Comparison of ENCODE assay signal across 13 mouse cellular contexts in the genomic region with DNA sequence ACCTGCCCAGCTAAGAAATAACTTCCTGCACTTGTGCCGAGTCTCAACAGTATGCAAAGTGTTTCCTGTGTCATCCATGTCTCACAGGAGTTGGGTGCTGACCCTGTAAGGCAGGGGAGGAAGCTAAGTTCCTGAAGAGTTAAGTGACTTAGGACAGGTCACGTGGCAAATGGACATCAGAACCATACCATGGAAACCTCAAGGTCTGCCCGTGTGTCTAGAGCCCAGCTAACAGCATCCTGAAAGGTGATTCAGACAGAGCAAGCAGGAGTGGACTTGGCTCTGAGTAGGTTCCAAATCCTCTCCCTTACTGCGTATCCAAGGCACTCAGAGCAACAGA.
"Had no signal": no experiment of that assay in that cellular context is flagged by ENCODE, and none has a peak within 500 bp of the region (broad histone marks: within the 10 kb centered on the region; RNA-seq: fewer than 3 reads in every experiment).

No protein-coding gene starts in this region.

- H3K4me1 ChIP-seq: intestine, embryonic 15.5 days; liver, embryonic 13.5 days; neural tube, embryonic 13.5 days; stomach, embryonic 15.5 days had no signal

- H3K9ac ChIP-seq: intestine, embryonic 15.5 days; limb, embryonic 13.5 days; liver, embryonic 13.5 days; lung, embryonic 14.5 days; neural tube, embryonic 13.5 days; stomach, embryonic 15.5 days had no signal

- H3K9me3 ChIP-seq: intestine, embryonic 15.5 days; limb, embryonic 10.5 days; limb, embryonic 13.5 days; liver, embryonic 13.5 days; neural tube, embryonic 13.5 days; stomach, embryonic 15.5 days had no signal

- H3K36me3 ChIP-seq: intestine, embryonic 15.5 days; limb, embryonic 10.5 days; limb, embryonic 13.5 days; liver, embryonic 13.5 days; neural tube, embryonic 13.5 days; stomach, embryonic 15.5 days had no signal

- H3K4me3 ChIP-seq: intestine, embryonic 15.5 days; limb, embryonic 10.5 days; limb, embryonic 13.5 days; liver, embryonic 13.5 days; neural tube, embryonic 13.5 days; stomach, embryonic 15.5 days had no signal

- H3K27ac ChIP-seq: intestine, embryonic 15.5 days; limb, embryonic 10.5 days; limb, embryonic 13.5 days; liver, embryonic 13.5 days; macrophage; neural tube, embryonic 13.5 days; stomach, embryonic 15.5 days had no signal

- H3K4me2 ChIP-seq: intestine, embryonic 15.5 days; limb, embryonic 13.5 days; liver, embryonic 13.5 days; lung, embryonic 14.5 days; midbrain, embryonic 11.5 days; neural tube, embryonic 13.5 days; stomach, embryonic 15.5 days had no signal

- ATAC-seq: intestine, embryonic 15.5 days had no signal

- DNase-seq: kidney, adult 11 months; liver, embryonic 13.5 days; lung, embryonic 14.5 days; midbrain, embryonic 14.5 days; right cerebral cortex, postnatal 25 days; thymus, postnatal 36 days had no signal

- H3K27me3 ChIP-seq: intestine, embryonic 15.5 days; limb, embryonic 13.5 days; liver, embryonic 13.5 days; neural tube, embryonic 13.5 days; stomach, embryonic 15.5 days had no signal
